Mouse (Mus musculus): ENCODE results near the gene Gm10382.
"Not testable (repeated sequence)": the region's sequence is repeated elsewhere in the genome, so short reads cannot be mapped to it uniquely, and the experiment has no call there.

Gene Gm10382

DNA sequence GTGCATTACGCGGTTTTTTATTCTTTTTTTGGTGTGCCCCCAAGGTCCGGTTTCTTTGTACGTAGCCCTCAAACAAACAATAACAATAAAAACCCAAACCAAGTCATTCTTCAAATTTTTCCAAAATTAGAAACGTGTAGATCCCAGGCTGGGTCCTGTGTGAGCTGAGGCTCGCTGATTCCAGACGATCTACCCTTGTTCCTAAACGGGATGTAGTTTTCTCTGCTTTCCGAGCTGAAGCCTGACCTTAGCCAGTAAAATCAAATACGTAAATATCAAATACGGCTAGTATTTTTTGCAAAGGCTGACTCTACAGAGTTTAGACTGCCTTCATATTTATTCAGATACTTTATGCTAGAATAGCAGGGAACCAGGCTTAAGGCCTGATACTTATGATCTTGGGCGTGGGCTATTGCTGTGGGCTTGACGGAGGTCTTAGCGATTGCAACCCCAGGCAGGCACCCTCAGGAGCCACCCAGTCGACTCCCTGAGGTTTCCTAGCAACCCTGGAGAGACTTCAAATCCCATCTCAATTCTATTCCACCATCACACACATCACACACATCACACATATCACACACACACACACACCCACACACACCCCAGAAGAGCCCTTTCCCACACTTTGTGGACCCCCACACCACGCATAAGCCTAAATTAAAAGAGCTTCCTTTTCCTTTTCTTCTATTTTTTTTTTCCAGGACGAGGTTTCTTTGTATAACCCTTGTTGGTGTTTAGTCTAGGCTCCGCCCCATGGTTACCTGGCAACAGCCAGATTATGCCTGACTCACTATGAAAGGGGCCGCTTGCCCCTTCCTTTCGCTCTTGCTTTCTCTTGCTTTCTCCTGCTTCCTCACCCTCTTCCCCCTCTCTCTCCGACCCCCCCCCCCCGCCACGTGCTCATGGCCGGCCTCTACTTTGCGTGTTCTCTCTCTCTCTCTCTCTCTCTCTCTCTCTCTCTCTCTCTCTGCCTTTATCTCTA lies 4.8 kb downstream of the Gm10382 start:
- DNase-seq (ENCODE audit: low spot score): peak; percentile 87

GRCm38 (mm10) chr5:125395008-125395407 lies 5.9 kb downstream of the Gm10382 start:
- no peak for DNase-seq (ENCODE audit: low spot score)

GRCm38 (mm10) chr5:125400903-125401302 lies 11.8 kb downstream of the Gm10382 start:
- no peak for DNase-seq (ENCODE audit: low spot score)

DNA sequence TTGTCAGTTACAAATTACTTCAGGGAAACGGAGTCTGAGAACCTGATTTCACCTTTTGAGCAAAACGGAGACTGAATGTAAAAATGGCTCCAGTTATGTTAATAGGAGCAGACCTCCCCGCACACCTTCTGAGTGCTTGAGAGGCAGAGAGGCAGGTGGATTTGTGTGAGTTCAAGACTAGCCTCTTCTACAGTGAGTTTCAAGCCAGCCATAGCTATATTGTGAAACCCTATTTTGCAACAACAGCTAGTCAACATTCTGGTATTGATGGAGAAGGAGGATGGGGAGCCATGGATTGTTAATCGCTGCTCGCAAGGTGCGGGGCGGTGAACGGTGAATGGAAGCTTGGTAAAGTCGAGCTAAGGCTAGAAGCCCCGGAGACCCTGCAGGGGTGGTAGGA lies 13.4 kb downstream of the Gm10382 start:
- no peak for DNase-seq (ENCODE audit: low spot score)

GRCm38 (mm10) chr5:125402991-125403390 lies 13.9 kb downstream of the Gm10382 start:
- DNase-seq (ENCODE audit: low spot score): no peak

- DNase-seq (ENCODE audit: low spot score): peak; percentile 77
Measured at GRCm38 (mm10) chr5:125403481-125404465, 14.7 kb downstream of the Gm10382 start.

DNA sequence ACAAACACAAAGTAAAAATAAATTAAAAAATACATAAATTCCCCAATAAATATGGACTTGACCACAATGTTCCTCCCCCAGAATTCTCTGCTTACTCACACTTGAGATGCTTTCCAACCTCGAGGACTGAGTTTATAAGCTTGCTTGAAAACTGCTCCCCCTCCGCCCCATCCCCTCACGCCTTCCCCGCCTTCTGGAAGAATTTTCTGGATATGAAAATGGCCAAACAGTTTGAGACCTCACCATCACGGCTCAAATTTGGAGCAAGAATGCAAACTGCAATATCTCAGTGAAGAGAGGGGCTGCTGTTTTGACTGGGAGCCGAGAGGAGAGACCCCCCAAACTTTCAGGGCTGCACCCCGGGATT lies 15.4 kb downstream of the Gm10382 start:
- DNase-seq (ENCODE audit: low spot score): no peak

DNA sequence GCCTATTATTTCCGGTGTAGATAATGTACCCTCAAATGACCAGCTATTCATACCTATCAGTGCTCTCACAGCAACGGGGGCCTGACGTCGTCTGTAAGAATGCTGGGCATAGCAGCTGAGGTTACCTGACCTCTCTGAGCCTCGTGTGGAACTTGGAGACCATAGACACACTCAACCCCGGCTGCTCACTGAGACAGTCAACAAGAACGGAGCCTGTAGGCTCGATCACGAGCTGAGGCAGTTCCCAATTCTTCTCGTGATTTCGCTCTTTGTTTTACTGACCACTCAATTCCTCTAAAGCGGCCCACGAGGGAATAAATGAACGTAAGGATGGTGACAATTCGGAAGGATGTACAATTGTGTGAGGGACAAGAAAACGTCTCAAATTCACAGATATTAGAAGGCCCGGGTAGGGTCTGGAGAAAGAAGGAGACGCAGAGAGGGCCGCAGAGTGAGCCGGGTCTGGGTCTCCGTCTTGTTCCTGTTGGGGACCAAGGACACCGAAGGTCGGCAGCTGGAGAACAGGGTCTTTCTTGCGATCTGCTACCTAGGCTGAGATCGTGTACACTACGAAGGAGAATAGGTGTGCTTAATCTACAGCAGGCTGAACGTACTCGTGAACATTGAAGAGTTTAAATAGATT lies 15.9 kb downstream of the Gm10382 start:
- no peak for DNase-seq (ENCODE audit: low spot score)

DNA sequence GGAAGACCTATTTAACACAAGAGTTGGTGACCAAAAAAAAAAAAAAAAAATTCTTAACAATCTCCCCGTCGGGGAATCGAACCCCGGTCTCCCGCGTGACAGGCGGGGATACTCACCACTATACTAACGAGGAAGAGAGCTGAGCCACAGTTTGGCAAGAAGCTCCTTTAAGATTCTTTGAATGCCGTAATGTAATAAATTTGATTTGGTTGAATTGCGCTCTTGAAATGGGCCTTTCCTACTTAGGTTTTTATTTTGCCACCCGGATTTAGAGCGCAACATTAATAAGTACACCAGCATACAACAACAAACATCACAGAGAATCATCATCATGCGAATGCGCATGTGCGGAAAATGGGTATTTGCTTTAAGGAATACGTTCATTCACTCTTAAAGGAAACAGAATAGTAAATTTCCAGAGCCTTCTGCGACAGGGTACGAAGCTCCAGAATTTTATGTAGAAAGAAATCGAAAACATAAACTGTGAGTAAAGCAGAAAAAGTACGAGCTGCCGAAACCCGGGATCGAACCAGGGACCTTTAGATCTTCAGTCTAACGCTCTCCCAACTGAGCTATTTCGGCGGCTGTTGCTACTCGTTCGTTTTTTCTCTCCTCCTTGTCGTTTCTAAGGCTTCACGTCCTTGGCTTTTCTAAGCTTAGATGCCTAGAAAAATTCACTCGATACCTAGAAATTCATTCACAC lies 16.6 kb downstream of the Gm10382 start:
- DNase-seq (ENCODE audit: low spot score): peak; percentile 90

- DNase-seq (ENCODE audit: low spot score): peak; percentile 63
Measured at GRCm38 (mm10) chr5:125406322-125407016, 17.3 kb downstream of the Gm10382 start.

- DNase-seq (ENCODE audit: low spot score): no peak
Measured at GRCm38 (mm10) chr5:125407020-125407830, 18.1 kb downstream of the Gm10382 start.

DNA sequence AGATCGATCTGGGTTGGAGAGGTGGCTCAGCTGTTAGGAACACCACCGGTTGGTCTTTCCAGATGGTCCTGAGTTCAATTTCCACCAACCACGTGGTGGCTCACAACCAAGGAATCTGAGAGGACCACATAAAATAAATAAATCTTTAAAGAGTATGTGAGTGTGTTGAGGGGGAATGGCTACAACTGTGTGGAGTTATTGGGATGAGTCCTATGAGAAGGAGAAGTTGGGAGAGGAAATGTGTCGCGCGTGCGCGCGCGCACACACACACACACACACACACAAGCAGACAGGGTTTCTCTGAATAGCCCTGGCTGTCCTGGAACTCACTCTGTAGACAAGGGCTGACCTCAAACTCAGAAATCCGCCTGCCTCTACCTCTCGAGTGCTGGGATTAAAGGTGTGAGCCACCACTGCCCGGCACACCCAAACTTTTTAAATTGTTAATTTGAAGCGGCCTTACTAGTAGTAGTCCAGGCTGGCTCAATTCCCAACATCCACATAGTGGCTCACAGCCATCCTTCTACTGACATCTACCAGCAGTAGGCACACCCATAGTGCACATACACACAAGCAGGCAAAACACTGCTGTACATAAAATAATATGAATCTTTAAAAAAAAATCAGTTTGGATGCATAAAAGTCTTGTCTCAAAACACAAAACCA lies 18.9 kb downstream of the Gm10382 start:
- DNase-seq (ENCODE audit: low spot score): no peak

- peak; percentile 89 for DNase-seq (ENCODE audit: low spot score)
Measured at GRCm38 (mm10) chr5:125408842-125409241, 19.7 kb downstream of the Gm10382 start.

DNA sequence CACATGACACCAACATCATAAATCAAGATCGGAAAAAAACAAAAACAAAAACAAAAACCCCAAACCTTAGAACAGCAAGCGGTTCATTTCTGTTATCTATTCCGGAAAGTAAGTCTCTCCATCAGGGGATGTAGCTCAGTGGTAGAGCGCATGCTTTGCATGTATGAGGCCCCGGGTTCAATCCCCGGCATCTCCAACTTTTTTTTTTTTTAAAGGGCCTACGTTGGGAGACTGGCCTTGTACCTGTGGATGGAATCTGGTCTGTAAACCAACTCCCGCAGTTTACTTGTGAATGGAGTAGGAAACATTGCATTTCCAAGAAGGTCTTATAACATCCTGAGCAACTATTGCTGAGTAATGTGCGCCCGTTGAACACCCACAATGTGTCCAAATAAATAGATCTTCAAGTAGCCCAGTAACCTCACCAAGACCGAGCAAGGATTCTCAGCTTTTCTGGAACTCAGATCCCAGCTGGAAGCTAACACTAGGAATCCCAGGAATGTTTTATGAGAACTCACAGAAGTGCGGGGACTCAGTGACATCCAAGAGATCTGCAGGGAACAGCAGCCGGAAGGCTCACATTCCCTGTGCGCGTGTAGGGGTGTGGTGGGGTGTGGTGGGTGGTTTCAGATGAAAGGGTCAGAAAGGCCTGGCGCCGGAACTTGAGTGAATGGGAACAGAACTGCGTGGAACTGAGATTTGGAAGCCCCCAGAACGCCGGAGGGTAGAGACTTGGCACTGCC lies 20.4 kb downstream of the Gm10382 start:
- DNase-seq (ENCODE audit: low spot score): no peak

DNA sequence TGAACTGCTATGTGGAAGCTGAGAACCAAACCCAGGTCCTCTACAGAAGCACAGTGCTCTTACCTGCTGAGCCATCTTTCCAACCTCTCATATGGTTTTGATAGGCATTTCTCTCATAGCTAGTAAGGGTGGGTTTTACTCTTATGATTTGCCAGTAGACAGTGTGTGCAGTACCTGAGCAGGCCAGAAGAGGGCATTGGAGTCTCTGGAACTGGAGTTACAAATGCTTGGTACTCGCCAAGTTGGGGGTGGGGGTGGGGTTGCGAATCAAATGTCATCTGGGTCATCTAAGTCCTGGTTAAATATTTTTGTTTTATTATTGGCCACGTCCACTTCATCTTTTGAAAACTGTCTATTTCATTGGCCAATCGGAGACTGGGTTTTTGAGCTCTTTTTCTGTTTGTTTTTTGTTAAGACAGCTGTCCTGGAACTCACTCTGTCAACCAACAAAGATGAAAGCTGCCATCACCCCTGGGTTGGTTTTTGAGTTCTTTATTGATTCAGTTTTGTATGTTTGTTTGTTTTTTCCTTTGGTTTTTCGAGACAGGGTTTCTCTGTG lies 22.9 kb downstream of the Gm10382 start:
- peak; percentile 81 for DNase-seq (ENCODE audit: low spot score)

DNA sequence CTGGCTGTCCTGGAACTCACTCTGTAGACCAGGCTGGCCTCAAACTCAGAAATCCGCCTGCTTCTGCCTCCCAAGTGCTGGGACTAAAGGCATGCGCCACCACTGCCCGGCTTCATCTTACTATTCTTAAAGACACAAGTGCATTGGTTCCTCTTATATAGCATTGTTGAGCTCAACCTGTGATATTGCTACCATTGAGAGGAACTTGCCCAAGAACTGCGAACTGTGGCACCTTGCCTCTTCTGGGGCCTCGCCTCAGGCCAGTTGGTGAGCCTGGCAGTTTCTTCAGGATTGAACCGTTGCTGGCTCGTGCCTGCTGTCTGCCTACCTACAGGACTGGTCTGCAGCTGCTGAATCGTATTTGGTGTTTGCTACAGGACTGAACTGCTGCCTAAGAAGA lies 23.4 kb downstream of the Gm10382 start:
- not testable (repeated sequence) for DNase-seq (ENCODE audit: low spot score)

GRCm38 (mm10) chr5:125413763-125414162 lies 24.6 kb downstream of the Gm10382 start:
- no peak for DNase-seq (ENCODE audit: low spot score)

GRCm38 (mm10) chr5:125416183-125416582 lies 27.1 kb downstream of the Gm10382 start:
- no peak for DNase-seq (ENCODE audit: low spot score)
